Mouse (Mus musculus): ENCODE results near the gene Serpina3g.
"Not testable (repeated sequence)": the region's sequence is repeated elsewhere in the genome, so short reads cannot be mapped to it uniquely, and the experiment has no call there.

The Serpina3g gene
- long read RNA-seq, experiment 1, partial matches to known transcripts = 0 of 3 reads
- long read RNA-seq, experiment 1, other reads (novel, unspliced or antisense) = 3 of 3 reads
- long read RNA-seq, experiment 2 = 0 reads

DNA sequence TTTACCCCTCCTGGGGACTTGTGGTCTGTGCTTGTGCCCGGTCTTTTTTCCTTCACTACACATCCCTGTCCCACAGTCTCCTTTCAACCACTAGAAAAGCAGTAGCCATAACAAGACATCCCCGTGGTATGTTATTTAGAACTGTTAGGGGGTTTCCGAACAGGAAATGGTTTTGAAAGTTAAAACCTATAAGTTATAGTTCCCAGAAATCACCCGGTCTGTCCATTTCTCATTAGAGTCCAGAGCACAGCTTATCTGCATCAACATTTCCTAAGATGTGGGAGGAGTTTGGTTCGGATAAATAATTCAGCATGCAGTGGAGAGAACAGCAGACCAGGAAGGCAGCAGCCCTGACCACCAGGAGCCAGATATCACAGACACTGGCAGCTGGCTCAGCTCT, at the start of gene Serpina3g:
Serpina3g (plus strand) TSS at position 331 of the 400 bp plus-strand sequence.
- intact Hi-C loops (cut with DNase I) = no loop called here

DNA sequence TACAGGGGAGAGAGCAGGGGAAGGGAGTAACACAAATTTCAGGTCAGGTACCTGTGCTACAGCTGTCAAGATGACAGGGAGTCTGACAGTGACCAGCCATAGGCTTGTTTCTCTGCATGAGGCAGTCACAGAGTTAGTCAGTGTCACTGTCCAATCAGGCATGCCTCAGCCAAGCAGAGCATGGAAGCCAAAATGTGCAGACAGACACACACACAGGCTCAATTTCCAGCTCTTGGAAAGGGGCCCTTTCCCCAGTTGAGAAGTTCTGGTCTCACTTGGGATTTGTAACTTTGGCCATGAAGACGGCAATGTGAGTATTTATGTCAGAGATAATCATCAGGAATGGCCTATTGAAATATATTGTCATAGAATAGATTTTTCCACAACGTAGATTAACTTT, 46.8 kb upstream of the Serpina3g start:
- intact Hi-C loops (cut with DNase I) = no loop called here

GRCm38 (mm10) chr12:104190852-104191251, 45.2 kb upstream of the Serpina3g start:
- intact Hi-C loops (cut with DNase I) = no loop called here

- intact Hi-C loops (cut with DNase I) = no loop called here
These were observed 26.9 kb upstream of the Serpina3g start for GRCm38 (mm10) chr12:104209149-104209548.

DNA sequence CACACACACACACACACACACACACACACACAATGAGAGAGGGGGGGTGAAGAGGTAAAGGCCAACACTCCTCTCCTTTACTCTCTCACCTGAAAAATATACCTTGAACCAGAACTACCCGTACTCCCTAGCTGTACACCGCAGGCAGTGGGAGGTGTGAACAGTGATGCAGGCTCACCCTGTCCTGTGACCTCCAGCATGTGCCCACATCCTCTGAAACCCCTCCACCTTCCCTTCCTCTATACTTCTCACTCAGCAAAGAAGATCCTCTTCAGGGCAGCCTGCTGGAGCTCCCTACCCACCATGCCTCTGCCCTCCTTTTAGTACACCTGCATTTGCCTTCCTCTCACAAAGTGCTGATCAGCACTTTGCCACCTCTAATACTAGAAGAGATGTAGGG, 26.2 kb upstream of the Serpina3g start:
- intact Hi-C loops (cut with DNase I) = no loop called here

GRCm38 (mm10) chr12:104213689-104214444, 22.2 kb upstream of the Serpina3g start:
- intact Hi-C loops (cut with DNase I) = no loop called here

DNA sequence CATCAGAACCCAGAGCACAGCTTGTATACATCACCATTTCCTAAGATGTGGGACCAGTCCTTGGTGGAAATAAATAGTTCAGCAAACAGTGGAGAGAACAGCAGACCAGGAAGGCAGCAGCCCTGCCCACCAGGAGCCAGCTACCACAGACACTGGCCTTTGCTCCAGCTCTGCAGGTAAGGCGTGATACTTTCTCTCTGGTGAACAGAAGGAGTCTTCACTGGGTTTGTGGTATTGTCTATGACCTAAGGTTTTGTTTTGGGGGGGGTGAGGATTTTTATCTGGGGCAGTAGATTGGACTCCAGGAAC, 21.6 kb upstream of the Serpina3g start, which contains the start of gene Serpina3f:
Serpina3f (plus strand) TSS at position 100 of the 309 bp plus-strand sequence.
- intact Hi-C loops (cut with DNase I) = no loop called here

DNA sequence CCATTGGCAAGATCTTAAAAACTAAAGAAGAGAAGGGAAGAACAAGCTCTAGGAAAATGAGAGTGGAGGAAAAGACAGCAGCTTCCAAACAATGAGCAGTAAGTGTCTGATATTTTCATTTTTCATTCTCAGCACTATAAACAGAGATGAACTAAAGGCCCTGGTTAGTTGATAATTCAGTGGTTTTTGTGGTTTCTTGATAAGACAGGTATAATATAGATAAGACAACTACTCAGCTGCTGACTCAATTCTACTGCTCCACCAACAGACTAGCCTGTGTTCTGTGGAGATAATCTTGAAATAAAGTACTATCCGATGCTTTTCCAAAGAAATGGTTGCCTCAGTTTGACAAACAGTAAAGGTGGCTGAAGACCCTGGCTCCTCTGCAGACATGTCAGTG, 20.8 kb upstream of the Serpina3g start:
- intact Hi-C loops (cut with DNase I) = no loop called here

DNA sequence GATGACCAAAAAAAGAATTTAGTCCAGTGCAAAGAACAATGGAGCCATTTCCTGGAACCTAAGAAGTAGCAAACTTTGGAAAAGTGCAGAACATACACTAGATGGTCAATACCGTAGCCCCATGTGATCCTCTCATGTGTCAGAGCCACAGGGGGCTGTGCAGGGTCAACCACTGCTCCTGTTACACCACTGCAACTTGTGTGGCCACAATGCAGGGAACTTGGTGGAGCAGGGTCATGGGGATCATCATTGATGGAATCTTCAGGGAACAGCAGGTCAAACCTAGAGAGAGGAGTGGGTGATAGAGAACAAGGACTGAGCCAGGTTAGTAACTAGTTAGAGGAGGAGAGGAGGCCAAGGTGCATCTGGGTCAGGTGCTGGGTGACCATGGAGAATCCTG, 14.4 kb upstream of the Serpina3g start:
- intact Hi-C loops (cut with DNase I) = no loop called here

- intact Hi-C loops (cut with DNase I) = no loop called here
These were observed 12.4 kb upstream of the Serpina3g start for GRCm38 (mm10) chr12:104223690-104224089.

DNA sequence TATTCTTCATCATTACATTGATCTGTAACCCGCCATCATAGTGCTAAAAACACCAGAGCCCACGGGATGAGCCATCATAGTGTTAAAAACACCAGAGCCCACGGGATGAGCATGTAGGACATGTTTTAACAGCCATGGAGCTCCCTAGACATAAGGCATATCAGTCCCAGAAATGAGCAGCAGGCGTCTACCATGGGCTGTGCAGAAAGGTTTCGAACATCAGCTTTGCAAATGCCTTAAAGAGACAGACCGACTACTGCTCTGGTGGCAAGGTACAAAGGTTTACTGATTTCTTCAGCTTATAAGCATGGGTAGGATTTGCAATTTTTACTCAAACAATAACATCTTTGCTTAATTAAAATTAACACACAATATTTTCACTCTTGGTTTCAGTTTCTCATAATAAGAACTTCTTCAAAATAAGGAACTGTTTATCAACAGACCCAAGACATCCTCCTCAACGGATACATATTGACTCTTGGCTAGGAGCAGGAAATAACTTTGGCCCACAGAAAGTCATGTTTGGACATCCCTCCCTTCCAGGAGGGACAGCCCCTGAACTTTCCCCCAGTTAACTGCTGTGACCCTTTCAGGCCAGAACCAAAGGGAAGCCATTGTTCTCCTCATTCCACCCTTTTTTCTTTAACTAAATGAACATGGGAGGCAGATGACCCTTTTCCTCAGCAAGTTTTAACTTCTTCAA, 11.3 kb upstream of the Serpina3g start:
- intact Hi-C loops (cut with DNase I) = no loop called here

- intact Hi-C loops (cut with DNase I) = no loop called here
These were observed 5.3 kb upstream of the Serpina3g start for GRCm38 (mm10) chr12:104230762-104231161.

GRCm38 (mm10) chr12:104238048-104238447, 2.0 kb downstream of the Serpina3g start:
- intact Hi-C loops (cut with DNase I) = not testable (repeated sequence)

DNA sequence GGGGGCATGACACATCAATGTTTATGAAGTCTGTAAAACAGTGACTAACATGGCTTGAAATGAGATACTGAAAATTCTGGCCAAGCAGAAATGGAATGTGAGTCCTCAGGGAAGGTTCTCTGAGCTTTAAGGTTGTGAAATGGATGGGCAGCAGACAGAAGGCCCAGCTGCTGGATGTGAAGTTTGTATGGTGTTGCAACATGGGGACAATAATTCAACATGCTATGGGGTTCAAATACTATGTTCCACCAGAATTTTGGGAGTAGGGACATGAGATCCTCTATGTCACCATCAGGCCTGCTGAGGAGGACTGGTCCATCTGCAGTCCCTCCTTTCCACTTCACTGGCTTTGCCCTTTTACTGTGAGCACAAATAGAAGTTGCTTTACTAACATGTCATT, 7.3 kb downstream of the Serpina3g start:
- intact Hi-C loops (cut with DNase I) = no loop called here

- intact Hi-C loops (cut with DNase I) = no loop called here
These were observed 9.0 kb downstream of the Serpina3g start for GRCm38 (mm10) chr12:104245092-104245491.

DNA sequence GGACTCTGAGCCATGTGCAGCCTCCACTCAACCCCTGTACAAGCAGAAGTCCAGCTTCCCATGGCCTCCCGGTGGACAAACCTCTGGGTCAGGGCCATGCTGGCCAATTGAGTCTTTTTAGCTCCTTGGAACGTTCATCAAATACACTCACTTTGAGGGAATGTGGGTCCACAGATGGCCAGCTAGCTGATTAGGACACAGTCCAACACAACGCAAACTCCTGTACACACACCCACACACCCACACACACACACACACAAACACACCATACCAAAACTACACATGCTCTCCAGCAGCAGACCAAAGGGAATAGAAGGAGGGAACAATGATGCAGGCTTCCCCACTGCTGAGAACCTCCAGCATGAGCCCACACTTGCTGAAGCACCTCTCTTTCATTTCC, 9.6 kb downstream of the Serpina3g start:
- intact Hi-C loops (cut with DNase I) = no loop called here

DNA sequence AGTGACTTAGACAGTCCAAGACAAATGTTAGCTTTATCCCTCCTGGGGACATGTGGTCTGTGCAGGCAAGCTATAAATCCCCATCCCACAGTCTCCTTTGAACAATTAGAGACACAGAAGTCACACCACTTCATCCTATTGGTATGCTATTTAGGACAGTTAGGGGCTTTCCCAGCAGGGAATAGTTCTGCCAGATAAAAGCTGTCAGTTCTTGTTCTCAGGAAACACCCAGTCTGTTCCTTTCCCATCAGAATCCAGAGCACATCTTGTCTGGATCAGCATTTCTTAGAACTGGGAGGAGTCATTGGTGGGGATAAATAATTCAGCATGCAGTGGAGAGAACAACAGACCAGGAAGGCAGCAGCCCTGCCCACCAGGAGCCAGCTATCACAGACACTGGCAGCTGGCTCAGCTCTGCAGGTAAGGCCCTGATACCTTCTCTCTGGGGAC, 11.5 kb downstream of the Serpina3g start:
- intact Hi-C loops (cut with DNase I) = no loop called here

DNA sequence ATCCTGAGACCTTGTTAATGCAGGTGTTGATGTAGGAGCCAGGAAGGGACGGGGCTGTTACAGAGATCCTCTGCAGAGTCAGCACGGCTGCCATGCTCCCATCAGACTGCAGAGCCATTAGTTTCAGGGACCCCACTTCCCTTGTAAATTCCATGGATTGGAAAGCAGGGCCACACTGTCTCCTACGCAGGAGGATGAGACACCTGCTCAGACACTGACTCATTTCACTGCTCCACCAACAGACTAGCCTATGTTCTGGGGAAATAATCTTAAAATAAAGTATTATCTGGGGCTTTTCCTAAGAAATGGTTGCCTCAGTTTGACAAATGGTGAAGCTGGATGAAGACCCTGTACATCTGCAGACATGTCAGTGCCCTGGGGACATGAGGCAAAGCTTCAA, 12.2 kb downstream of the Serpina3g start:
- intact Hi-C loops (cut with DNase I) = no loop called here

DNA sequence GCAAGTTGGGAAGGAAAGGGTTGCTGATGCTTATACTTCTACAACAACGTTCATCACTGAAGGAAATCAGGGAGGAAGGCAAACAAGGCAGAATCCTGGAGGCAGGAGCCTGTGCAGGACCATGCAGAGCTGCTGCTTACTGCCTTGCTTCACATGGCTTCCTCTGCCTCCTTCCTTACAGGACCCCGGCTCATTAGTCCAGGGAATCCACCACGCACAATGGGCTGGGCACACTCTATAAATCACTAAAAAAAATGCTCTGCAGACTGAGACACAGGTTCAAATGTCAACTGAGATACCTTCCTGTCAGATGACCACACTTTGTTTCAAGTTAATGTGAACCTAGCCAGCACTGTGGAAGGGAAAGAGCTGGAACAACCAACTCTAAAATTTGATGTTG, 25.0 kb downstream of the Serpina3g start:
- intact Hi-C loops (cut with DNase I) = no loop called here

DNA sequence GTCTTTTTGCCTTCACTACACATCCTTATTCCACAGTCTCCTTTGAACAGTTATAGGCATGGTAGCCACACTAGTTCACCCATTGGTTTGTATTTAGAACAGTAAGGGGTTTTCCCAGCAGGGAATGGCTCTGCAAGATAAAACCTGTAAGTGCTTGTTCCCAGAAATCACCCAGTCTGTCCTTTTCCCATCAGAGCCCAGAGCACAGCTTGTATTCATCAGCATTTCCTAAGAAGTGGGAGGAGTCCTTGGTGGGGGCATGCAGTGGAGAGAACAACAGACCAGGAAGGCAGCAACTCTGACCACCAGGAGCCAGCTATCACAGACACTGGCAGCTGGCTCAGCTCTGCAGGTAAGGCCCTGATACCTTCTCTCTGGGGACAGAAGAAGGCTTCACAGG, 26.8 kb downstream of the Serpina3g start, which contains the start of gene Serpina3i:
Serpina3i (plus strand) TSS at position 260 of the 400 bp plus-strand sequence.
- intact Hi-C loops (cut with DNase I) = no loop called here

- intact Hi-C loops (cut with DNase I) = no loop called here
These were observed 30.3 kb downstream of the Serpina3g start for GRCm38 (mm10) chr12:104266374-104266773.

GRCm38 (mm10) chr12:104278216-104279055, 42.4 kb downstream of the Serpina3g start:
- intact Hi-C loops (cut with DNase I) = no loop called here

All from adrenal gland (tissue).